Mouse (Mus musculus) large intestine, adult 2 months (tissue): ENCODE data around the gene Ctf2. TPM values are rescaled to one million over a fixed set of nuclear protein-coding genes. Genes with fewer than 3 reads are reported as not detected.
A peak's percentile ranks its signal among the peaks of the same experiment; 100 is the strongest.

ENCODE experiments used
- DNase-seq: peaks from one replicate; pipeline ENCODE4 v3.0.0-alpha.2; 2012; ENCODE audit warnings: low read depth, low spot score
- WGBS: fragments of 180-500 bp; shearing (Covaris S2); methylation state at CpG from one replicate; pipeline ENCODE4 v1.1.7; 2018; 5-methylcytosine and 5-hydroxymethylcytosine counted together
- polyA plus RNA-seq: library from polyadenylated mRNA; depleted of rRNA; stranded (reverse); fragments of >200 nt; gene quantifications from 2 replicates; pipeline ENCODE4 v1.2.3, GENCODE M21; 2012

The Ctf2 gene
- polyA plus RNA-seq, 1 experiment, result not detected

DNA sequence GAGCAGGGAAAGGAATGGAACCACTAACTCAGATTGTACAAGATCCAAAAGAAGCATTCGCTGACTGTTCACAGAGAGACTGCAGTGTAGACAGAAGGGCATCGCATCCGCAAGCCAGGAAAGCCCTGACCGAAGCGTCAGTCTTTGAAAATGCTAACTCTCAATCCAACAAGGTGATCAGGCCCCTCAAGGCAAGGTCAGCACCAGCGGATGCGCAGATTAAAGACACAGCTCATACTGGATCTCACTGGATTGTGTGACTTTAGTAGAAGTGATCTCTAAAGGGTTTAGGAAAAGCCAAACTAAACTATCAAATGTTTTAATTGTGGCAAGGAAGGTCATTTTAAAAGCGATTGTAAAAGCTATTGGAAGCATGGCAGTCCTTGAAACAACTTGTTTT lies 38.7 kb downstream of the Ctf2 start:
- no peak for DNase-seq
- WGBS, result 97% methylated on average over 8 of the region's 8 CpGs

DNA sequence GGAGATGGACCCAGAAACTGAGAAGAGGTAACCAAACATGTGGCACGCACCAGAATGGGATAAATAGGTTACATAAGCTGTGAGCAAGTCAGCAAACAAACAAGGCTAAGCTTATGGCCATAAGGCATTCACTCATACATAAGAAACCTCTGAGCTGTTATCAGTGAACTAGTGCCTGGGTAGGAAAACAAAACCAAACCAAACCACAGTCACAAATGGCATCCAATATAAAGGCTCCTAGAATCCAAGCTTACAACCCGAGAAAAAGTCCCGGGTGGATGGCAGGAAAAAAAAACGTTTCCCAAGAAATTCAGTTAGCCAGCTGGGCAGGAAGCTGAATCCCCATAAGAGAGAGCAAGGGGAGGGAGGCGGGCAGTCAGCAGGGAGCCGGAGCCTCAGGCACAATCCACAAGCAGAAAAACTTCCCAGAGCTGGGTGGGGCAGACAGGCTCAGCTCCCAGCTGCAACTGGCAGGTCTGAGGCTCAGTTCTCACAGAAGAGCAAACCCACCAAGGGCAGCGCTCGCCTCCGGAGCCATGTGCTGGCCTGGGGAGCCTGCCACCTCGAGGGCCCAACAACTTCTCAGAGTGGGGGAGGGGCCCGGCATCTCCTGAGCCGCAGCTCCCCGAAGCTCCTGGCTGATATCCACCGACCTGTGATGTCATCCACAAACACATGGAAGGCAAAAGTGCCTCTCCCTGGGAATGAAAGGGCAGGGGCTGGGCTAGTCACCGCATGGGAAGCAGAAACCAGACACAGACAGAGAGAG lies 40.6 kb downstream of the Ctf2 start:
- DNase-seq, result no peak
- 10% methylated on average over 15 of the region's 15 CpGs for WGBS

DNA sequence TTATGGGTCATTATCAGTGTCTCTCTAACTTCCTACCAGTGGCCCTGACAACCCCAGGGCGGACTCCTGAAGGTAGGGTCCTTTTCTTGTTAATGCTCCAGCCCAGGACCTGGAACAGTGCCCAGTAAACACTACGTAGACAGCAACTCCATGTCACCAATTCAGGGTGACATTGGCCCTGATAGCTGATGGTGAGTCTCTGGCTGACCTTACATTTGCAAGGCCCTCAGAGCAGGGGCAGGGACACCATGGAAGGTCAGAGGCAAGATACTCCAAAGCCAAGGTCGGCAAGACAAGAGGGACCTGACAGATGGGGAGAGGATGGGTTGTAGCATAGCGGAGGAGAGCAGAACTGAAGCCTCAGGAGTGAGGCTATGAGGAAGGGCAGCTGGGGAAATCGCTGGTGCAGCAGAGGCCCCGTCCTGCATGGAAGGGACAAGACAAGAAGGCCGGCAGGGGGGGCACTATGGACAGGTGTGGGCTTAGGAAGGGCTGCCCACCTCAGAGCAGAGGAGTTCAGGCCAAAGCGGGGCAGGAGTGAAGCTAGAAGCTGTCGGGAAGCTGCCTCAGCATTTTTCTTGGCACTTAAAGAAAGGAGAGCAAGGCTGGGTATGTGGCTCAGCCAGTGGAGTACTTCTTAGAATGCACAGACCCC lies 42.2 kb downstream of the Ctf2 start:
- 89% methylated on average over 9 of the region's 9 CpGs for WGBS
- DNase-seq, result no peak

DNA sequence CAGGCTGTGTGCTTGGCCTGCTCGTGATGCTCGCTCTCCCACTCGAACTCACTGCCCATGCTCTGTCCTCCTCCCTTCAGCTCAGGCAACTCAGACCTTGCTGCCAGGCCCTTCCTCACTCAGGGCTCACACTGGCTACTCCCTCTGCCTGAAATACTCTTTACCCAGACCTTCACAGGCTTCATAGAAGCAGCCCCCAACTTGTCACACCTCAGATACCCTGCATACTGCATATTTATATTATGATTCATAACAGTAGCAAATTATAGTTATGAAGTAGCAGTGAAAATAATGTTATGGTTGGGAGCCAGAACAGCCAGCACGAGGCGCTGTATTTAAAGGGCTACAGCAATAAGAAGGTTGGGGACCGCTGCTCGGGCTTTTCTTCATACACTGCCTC lies 43.0 kb downstream of the Ctf2 start:
- WGBS, result 89% methylated on average over 7 of the region's 7 CpGs
- DNase-seq, result no peak

DNA sequence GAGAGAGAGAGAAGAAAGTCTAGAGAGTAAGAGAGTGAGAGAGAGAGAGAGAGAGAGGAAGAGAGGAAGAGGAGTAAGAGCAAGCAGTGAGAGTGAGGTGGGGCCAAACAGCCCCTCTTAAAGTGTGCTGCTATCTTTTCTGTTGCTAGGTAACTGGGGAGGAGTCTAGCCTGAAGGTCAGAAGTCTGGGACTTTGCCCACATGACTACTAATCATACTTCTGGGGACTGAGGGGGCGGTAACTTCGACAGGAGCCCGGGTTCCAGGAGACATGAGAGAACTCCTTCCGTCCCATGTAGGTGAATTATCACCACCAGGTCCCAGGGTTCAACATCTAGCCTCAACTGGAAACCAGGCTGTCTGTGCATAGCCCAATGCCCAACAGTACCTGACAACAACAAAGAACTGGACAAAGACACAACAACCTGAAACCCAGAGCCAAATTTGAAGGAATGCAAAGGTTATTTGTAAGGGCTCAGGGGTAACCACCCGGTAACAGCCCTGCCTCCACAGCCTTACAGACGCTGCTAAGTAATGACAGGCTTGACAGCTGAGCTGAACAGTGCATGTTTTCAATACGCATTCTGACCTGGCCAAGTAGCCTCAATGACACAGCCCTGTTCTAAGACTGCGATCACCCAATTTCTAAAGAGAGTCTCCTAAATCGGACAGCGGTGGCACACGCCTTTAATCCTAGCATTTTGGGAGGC lies 45.1 kb downstream of the Ctf2 start:
- WGBS, result 66% methylated on average over 11 of the region's 11 CpGs
- DNase-seq, result no peak

DNA sequence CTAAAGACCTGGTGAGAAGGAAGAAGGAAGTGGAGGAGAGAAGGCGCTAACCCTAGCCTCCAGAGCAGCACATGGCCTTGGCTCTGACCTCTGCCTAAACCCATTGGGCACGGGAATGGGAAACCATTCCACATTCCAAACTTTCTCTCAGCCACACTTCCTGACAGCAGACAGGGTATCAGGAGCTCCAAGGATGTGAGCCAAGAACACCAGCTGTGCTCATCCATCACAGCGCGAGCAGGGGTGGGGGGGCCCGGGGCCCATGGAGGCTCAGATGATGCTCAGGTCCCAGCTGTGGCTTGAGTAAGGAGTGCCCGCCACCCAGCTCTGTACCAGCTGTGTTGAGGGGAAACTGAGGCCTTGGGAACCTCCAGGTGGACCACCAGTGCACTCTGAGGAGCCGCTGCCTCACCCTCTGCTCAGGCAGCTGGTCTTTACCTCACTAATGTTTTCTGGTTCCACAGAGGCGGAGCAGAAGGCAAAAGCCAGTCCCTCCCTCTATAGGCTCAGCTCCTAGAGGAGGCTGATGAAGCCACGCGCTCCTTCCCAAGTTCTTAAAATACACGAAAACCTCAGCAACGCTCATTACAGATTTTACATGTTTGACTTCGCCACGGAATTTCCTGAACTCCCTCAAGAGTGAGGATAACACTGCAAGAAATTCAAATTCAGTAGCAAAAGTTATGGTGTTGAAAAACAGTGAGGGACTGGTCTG lies 46.5 kb downstream of the Ctf2 start:
- no peak for DNase-seq
- WGBS, result 73% methylated on average over 14 of the region's 14 CpGs

DNA sequence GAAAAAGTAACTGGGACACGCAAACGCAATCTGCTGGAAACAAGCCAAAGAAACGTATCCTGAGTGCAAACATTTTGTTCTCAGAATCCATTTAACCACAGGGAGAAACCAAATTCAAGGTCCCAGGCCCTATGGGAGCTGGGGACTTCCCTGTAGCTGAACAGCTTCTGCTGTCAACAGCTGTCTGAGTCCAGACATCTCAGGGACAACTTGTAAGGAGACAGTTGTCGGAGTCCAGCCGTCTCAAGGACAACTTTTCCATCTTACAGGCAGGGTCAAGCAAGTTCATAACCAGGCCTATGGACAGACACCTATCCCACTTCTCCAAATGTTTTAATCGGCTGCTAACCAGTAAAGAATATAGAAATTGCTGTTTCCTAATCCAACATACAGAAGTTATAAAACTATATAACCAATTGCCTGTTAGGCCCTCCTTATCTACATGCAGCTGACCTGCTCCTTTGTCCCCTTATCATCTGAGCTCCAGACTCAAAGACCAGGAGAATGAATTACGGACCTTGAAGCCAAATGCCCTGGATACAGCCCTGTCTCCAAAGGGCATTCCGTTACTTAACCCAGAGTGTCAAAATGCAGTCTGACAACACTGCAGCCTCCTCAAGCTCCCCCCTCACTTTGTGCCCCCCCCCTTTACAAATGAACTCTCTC lies 49.9 kb downstream of the Ctf2 start:
- DNase-seq, result no peak
- 48% methylated on average over 8 of the region's 8 CpGs for WGBS

DNA sequence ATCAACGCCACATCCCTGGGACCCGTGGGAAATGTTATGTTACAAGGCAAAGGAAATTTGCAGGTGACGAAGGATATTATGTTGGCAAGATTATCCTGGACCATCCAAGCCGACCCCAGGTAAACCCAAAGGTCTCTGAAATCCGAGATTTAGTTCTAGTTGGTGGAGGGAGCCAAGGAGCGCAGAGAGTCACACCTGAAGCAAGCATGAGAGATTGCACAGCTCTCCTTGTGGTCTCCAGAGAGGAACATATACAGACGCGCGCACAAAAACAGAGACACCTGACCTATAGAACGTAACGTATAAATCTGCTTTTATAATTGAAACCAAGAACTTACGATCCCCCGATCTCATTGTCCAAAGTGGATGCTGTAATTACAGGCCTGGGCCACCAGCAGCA lies 51.4 kb downstream of the Ctf2 start:
- 92% methylated on average over 13 of the region's 13 CpGs for WGBS
- no peak for DNase-seq

DNA sequence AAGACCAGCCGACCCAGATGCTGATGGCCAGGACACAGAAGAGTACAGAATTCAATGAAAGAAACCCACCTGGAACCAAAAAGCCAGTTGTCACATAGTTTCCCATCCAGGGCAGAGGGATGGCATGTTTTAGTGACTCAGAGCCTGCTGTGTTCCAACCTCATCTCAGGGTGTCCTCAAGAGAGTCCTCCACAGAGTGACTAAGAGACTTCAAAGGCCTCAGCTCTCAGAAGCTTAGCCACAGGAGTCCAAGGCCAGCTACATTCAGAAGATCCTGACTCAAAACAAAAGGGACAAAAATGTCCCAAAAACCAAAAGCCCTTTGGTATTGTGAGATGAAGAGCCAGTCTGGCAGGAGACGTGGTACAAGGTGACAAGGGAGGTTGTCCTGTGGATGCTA lies 53.2 kb downstream of the Ctf2 start:
- DNase-seq, result no peak
- WGBS, result 85% methylated on average over 2 of the region's 2 CpGs

DNA sequence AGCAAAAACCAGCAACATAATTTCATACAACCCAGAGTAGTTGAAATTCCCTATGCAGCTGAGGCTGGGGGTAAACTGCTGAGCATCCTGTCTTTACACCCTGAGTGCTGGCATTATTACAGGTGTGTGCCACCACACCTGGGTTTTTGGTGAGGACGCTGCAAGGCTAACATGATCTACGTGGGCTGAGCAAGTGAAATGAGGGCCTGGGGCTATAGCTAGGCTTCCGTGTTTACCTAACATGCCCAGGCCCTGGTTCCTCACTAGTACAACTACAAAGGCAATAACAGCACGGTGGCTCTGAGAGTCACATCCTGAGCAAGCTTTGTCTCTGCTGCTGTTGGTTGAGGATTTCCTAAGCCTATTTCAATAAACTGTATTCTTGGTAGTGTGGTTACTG lies 54.4 kb downstream of the Ctf2 start:
- WGBS, result 91% methylated on average over 4 of the region's 4 CpGs
- DNase-seq, result no peak

DNA sequence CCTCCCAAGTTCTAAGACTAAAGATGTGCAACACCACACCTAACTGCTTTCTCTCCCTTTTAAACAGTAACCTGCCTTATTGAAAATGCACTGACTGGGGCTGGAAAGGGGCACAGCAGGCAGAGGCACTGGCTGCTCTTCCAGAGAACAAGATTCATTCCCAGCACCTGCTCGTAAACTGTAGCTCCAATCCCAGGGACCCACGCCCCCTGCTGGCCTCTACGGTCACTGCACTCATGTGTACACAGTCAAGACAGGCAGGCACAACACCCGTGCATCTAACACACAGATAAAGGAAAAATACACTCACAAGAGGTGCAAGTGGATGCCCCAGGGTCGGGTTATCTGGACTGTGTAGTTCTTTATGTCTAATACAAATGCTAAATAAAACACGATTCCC lies 54.9 kb downstream of the Ctf2 start:
- WGBS, result 64% methylated on average over 6 of the region's 6 CpGs
- no peak for DNase-seq

DNA sequence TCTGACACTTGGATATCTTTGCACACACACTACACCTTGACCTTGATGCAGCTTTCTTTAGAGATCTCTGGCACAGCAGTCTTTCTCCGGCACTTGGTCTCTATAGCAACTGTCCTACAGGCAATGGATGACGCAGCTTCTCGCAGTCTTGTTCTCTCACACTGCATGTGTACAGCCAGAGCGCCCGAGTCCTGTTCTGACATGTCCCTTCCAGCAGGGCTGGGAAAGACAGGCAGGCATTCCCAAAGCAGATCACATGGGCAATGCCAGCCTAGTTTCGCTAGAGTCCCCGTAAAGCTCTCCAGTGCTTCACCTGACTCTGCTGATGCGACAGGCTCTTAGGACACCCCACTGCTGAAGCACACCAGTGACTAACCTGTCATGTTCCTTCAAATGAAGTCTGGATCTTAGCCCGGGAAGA lies 56.6 kb downstream of the Ctf2 start:
- no peak for DNase-seq
- 85% methylated on average over 9 of the region's 9 CpGs for WGBS

DNA sequence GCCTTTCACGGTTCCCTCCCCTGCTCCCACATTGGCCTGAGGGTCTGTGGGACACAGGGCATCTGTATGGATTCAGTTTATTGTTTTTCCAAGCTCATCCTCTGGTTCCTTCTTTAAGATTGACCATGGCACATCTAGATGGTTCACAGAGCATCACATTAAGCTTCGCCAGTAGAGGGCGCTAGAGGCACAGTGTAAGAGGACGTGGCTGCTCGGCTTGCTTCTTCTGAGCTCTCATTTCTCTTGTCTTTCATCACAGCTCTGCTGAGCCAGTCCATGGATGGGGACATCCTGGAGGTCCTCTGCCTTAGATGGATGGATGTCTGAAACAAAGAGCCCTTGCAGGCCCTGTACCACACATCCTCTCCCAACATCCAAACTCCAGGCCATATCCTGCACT lies 57.0 kb downstream of the Ctf2 start:
- peak; percentile 88 for DNase-seq
- 4% methylated on average over 5 of the region's 5 CpGs for WGBS

DNA sequence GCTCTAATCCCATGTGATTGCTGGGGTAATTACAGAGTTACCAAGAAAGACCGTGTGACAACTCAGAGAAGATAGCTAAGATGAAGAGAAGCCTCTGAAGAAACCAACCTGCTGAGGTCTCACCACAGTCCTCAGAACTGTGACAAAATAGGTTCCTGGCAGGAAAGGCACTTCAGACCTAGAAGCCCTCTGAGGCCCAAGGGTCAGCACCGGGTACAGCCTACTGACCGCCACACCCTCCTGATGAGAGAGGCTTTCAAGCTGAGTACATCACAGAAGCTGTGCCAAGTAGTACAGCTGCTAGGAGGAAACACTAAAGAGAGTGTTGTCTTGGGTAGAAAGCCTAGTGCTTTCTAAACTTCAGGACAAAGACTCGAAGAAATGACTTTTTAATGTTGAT lies 59.2 kb downstream of the Ctf2 start:
- WGBS, result 42% methylated on average over 4 of the region's 4 CpGs
- DNase-seq, result no peak

DNA sequence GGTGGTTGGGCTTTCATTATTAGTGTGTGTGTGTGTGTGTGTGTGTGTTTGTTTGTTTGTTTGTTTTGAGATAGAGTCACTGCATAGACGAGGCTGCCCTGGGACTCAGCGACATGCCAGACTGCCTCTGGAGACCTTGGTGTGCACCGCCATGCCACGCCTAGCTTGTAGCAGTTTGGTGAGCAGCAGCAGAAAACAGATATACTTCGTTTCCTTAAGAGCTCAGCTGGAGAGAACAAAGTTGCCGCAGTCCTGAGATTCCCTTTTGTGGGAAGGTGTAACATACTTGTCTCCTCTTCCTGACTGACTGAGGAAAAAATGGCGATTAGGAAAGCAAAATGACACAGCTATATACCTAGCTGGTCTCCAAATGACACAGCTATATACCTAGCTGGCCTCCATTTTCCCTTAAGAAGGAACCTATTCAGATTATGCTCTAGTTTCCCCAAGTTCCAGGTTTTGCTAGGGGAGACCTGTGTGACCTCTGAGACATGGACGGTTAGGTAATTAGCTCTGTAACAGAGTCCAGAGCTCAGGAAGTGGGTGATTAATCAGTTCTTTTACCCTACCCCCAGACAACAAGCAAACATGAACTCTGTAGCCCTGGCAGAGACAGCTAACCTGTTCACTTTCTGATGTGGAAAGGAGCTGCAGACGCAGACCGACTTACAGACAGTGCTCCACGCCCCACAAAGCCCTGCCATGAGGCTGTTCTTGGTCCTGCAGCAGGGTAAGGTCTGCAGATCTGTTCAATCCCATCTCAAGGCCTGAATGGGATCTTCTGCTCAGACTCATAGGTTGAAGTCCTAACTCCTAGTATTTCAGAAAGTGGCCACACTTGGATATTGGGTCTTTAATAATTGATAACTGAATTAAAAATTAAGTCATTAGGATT lies 59.8 kb downstream of the Ctf2 start:
- DNase-seq, result no peak
- WGBS, result 25% methylated on average over 11 of the region's 11 CpGs
